Mouse (Mus musculus) testis, postnatal 14 days (tissue): ENCODE data around the gene Olfr33.

Experiments used
- DNase-seq: peaks from one replicate; pipeline ENCODE4 v3.0.0; 2021; ENCODE audit warnings: low spot score

Gene Olfr33

DNA sequence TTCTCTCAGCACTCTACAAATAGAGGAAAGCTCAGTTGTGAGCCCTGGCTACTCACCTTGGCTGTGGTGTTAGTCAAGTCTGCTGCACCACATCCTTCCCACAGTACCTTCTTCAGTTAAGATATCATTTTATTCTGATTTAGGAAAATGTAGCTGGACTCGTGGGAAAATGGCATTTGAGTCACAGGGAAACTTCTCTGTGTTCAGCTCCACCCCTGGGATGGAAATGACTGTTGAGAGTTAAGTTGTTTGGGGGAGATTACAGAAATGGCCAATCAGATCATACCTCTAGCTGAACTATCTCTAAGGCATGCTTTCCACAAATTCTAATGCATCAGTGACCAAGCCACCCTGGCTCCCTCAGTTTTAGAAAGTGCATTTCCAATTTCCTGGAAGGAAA is at the start of gene Olfr33:
Gene Olfr33, minus strand, starts transcription at position 101 of the 400 bp plus-strand sequence.
- no peak for DNase-seq

DNA sequence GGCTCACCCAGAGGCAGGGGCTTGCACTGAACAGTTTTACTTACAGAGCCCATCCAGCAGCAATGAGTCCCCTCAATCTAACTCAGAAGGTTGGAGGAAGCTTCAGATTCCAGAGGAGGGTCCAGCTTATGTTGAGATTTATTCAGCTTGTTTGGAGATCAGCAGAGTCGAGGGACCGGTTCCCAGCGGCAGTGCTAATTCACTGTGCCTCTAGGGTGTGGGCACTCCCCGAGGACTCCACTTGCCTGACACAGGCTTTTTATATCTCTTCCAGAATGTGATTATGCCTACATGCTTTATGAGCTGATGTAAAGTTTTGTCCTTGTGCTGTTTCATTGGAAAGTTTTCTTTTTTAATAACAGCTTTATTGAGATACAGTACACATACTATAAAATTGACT is 40.4 kb upstream of the Olfr33 start, which contains the start of the genes Olfr560 and Olfr78:
Gene Olfr560, minus strand, starts transcription at position 101 of the 400 bp plus-strand sequence.
Gene Olfr78, minus strand, starts transcription at position 206 of the 400 bp plus-strand sequence.
- DNase-seq = no peak

- no peak for DNase-seq
Observed at GRCm38 (mm10) chr7:102752086-102752485, 33.2 kb upstream of the Olfr33 start.

GRCm38 (mm10) chr7:102737705-102738104 is 18.8 kb upstream of the Olfr33 start:
- DNase-seq = no peak

GRCm38 (mm10) chr7:102733793-102734192 is 14.9 kb upstream of the Olfr33 start:
- DNase-seq = no peak

- no peak for DNase-seq
Observed at GRCm38 (mm10) chr7:102727391-102727790, 8.5 kb upstream of the Olfr33 start, which contains the start of gene Olfr559. Gene Olfr559 (minus strand): TSS chr7:102727491.

GRCm38 (mm10) chr7:102701915-102702314 is 17.0 kb downstream of the Olfr33 start, which contains the start of gene Olfr558:
Gene Olfr558 (plus strand): TSS chr7:102702215.
- no peak for DNase-seq

DNA sequence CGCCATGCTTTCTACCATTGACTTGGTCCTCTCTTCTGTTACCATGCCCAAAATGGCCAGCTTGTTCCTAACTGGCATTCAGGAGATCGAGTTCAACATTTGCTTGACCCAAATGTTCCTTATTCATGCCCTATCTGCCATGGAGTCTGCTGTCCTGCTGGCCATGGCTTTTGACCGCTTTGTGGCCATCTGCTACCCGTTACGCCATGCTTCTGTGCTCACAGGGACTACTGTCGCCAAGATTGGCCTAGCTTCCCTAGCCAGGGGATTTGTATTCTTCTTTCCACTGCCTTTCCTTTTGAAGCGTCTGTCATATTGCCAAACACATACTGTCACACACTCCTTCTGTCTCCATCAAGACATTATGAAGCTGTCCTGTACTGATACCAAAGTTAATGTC is 20.4 kb downstream of the Olfr33 start:
- DNase-seq = no peak

- DNase-seq = no peak
Observed at GRCm38 (mm10) chr7:102695358-102696125, 23.3 kb downstream of the Olfr33 start, which contains the start of gene Olfr557. Gene Olfr557 (plus strand): TSS chr7:102695910.

DNA sequence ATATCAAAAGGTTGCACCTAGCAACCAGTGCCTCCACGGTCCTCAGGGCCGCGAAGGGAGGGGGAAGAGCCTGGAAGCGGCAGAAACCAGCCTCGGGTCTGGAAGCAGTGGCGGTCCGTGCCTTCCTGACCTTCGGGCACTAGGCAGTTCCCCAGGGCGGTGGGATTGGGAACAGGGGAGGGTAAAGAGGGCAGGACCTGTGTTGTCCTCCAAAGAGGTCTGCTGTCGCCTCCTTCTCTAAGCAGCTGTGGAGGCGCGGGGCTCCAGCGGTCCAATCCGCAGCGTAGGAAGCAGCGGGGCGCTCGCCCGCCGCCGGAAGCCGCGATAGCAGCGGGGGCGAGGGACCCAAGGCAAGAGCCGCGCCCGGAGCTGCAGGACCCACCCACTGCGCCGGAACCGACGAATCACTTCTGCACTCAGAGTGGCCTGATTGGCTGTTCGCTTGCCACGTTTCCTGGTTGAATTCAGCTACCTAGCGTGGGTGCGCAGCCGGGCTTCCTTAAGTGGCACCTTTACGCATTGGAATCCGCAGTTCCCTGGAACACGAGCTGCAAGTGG is 31.8 kb downstream of the Olfr33 start, which contains the start of gene Trim68:
Gene Trim68, minus strand, starts transcription at position 384 of the 558 bp plus-strand sequence.
- peak; percentile 92 for DNase-seq

DNA sequence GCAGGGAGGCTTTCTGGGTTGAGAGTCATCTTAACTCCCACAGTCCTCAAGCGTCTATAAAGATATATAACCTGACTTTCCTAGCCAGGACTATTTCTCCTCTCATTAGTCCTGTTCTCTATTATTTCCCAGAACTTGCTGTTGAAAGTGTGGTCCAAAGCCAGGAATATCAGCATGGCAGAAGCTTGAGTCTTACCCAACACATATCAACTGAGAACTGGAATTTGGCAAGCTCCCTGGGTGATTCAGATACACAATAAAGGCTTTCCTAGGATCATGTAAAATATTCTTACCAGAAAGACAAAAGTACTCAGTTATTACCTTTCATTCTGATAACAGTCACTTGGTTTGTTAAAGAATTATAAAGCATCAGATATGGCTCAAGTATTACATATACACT is 37.0 kb downstream of the Olfr33 start:
- no peak for DNase-seq

GRCm38 (mm10) chr7:102676225-102676624 is 42.6 kb downstream of the Olfr33 start:
- DNase-seq = no peak

- DNase-seq = no peak
Observed at GRCm38 (mm10) chr7:102665378-102665777, 53.5 kb downstream of the Olfr33 start.

GRCm38 (mm10) chr7:102664599-102664998 is 54.3 kb downstream of the Olfr33 start, which contains the start of gene Olfr556:
Gene Olfr556 (plus strand): TSS chr7:102664899.
- DNase-seq = no peak
